Comparison of ENCODE assay signal across 10 mouse cellular contexts in the genomic region with DNA sequence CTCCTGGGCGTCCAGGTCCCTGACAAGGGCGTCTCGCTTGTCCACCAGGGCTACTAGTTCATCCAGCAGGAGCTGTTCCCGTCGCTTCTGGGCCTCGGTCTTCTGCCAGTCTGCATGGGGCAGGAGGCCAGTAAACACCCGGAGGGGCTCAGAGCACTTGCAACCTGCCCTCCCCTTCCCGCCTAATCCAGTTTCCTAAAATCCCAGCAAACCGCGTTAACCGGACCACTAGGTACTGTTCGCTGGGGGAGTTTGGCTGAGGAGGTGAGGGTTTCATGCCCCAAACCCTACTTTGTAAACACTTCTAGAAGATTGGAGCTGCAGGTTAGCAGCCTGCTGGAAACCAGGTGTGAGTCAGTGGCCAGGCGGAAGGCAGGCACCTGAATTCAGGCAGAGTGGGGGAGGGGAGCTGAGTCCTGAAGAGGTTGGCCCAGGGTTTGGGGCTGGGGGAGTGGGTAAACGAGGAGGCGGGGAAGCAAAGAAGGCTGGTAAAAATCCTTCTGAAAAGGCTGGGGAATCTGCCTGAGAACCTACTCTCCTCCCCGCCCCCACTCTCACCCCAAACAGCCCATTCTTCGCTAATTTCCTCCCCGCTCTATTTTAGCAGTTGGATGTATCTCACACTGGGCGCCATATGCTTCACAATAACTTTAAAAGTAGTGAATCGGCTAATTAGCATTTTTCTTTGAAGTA. TPM values are rescaled to one million over a fixed set of nuclear protein-coding genes. Genes with fewer than 3 reads are reported as not detected.
DNase-seq lines count a peak whose midpoint lies in the region; ATAC-seq and TF ChIP-seq lines count a peak whose summit lies in the region.
"Had no signal": no experiment of that assay in that cellular context is flagged by ENCODE, and none has a peak within 500 bp of the region (broad histone marks: within the 10 kb centered on the region; RNA-seq: fewer than 3 reads in every experiment).

No protein-coding gene starts in this region.

- 15% methylated on average over 20 of the region's 20 CpGs for WGBS in neural tube, embryonic 15.5 days
- under 1% methylated on average over 20 of the region's 20 CpGs for WGBS in hindbrain, embryonic 10.5 days
- 30% methylated on average over 20 of the region's 20 CpGs for WGBS in midbrain, postnatal 0 days
- 29% methylated on average over 20 of the region's 20 CpGs for WGBS in intestine, embryonic 15.5 days

- H3K4me3 ChIP-seq in neural tube, embryonic 15.5 days (replicated peaks) = no peak overlapping the region
- peak overlapping the region; percentile 44 for H3K4me3 ChIP-seq in hindbrain, embryonic 10.5 days
- no peak overlapping the region for H3K4me3 ChIP-seq in midbrain, postnatal 0 days (ENCODE audit: low read depth, low read length)
- no peak overlapping the region for H3K4me3 ChIP-seq in intestine, embryonic 15.5 days (replicated peaks)
- H3K4me3 ChIP-seq: megakaryocyte, embryonic 14.5 days had no signal

- 0 out of 2 replicates have a peak, but pooled peaks have one; percentile 35 for ATAC-seq in frontal cortex, adult (ENCODE audit: low TSS enrichment)
- no peak for ATAC-seq in neural tube, embryonic 15.5 days (ENCODE audit: low FRiP score)
- ATAC-seq in midbrain, postnatal 0 days (ENCODE audit: low FRiP score) = no peak
- no peak for ATAC-seq in intestine, embryonic 15.5 days

- peaks cover 80% of the 10 kb centered on the region for H3K27me3 ChIP-seq in neural tube, embryonic 15.5 days (replicated peaks)
- H3K27me3 ChIP-seq in hindbrain, embryonic 10.5 days (ENCODE audit: insufficient read depth, poor library complexity, severe bottlenecking) = peaks cover 97% of the 10 kb centered on the region
- peaks cover 40% of the 10 kb centered on the region for H3K27me3 ChIP-seq in midbrain, postnatal 0 days (ENCODE audit: insufficient read depth, low read length)
- H3K27me3 ChIP-seq in intestine, embryonic 15.5 days (replicated peaks) = peaks cover 50% of the 10 kb centered on the region

- H3K9ac ChIP-seq in neural tube, embryonic 15.5 days (replicated peaks) = no peak overlapping the region
- H3K9ac ChIP-seq in midbrain, postnatal 0 days (replicated peaks; ENCODE audit: low read length, poor library complexity, severe bottlenecking) = no peak overlapping the region
- H3K9ac ChIP-seq in intestine, embryonic 15.5 days = no peak overlapping the region

- 0 out of 2 replicates have a peak, but pooled peaks cover 4% of the 10 kb centered on the region for H3K4me1 ChIP-seq in neural tube, embryonic 15.5 days
- H3K4me1 ChIP-seq in hindbrain, embryonic 10.5 days (replicated peaks) = peaks cover 48% of the 10 kb centered on the region
- H3K4me1 ChIP-seq in midbrain, postnatal 0 days (ENCODE audit: insufficient read depth, low read length) = no peaks in the 10 kb centered on the region
- H3K4me1 ChIP-seq in intestine, embryonic 15.5 days (replicated peaks) = peaks cover 11% of the 10 kb centered on the region; the same call in 1 of the 2 replicates

- 0 out of 2 replicates have a peak, but pooled peaks cover 2% of the 10 kb centered on the region for H3K36me3 ChIP-seq in neural tube, embryonic 15.5 days
- no peaks in the 10 kb centered on the region for H3K36me3 ChIP-seq in hindbrain, embryonic 10.5 days
- H3K36me3 ChIP-seq in midbrain, postnatal 0 days (ENCODE audit: insufficient read depth, low read length) = no peaks in the 10 kb centered on the region
- H3K36me3 ChIP-seq in intestine, embryonic 15.5 days = no peaks in the 10 kb centered on the region

- no peak for DNase-seq in frontal cortex, postnatal 14 days (ENCODE audit: low spot score in 2 of 2)
- DNase-seq in neural tube, embryonic 10.5 days (ENCODE audit: extremely low spot score, low spot score) = peak; percentile 57
- peak; percentile 51 for DNase-seq in hindbrain, embryonic 10.5 days (ENCODE audit: low spot score)
- no peak for DNase-seq in midbrain, postnatal 0 days (ENCODE audit: low spot score)
- no peak for DNase-seq in gastrocnemius, postnatal 10 days
- DNase-seq: cerebellum, adult 11-12 months had no signal

- H3K27ac ChIP-seq in neural tube, embryonic 15.5 days (replicated peaks) = no peak overlapping the region
- peak overlapping the region; percentile 81 for H3K27ac ChIP-seq in hindbrain, embryonic 10.5 days
- H3K27ac ChIP-seq in midbrain, postnatal 0 days (ENCODE audit: low read depth, low read length) = peak overlapping the region; percentile 43; the same call in 1 of the 2 replicates
- no peak overlapping the region for H3K27ac ChIP-seq in intestine, embryonic 15.5 days

- H3K9me3 ChIP-seq in neural tube, embryonic 15.5 days (replicated peaks) = no peaks in the 10 kb centered on the region
- no peaks in the 10 kb centered on the region for H3K9me3 ChIP-seq in hindbrain, embryonic 10.5 days
- H3K9me3 ChIP-seq in midbrain, postnatal 0 days (ENCODE audit: low read length) = no peaks in the 10 kb centered on the region
- H3K9me3 ChIP-seq in intestine, embryonic 15.5 days = no peaks in the 10 kb centered on the region
- H3K9me3 ChIP-seq: megakaryocyte, embryonic 14.5 days had no signal

- no peak for TF ChIP-seq CTCF in midbrain, postnatal 0 days (IDR thresholded peaks at IDR 0.05)

- H3K4me2 ChIP-seq in neural tube, embryonic 15.5 days = no peak overlapping the region
- H3K4me2 ChIP-seq in midbrain, postnatal 0 days (ENCODE audit: low read depth, low read length, poor library complexity, severe bottlenecking) = peak overlapping the region; percentile 23
- H3K4me2 ChIP-seq in intestine, embryonic 15.5 days (replicated peaks) = no peak overlapping the region

RNA-seq across cellular contexts. Expression of a gene that starts 4.5 kb away (rescaled TPM):
- polyA plus RNA-seq in neural tube, embryonic 15.5 days (2015; fragmentation: Nextera tagmentation; extraction: Ambion mirVana) = not detected in 2 replicates
- polyA plus RNA-seq in hindbrain, embryonic 10.5 days (2016; fragmentation: Nextera tagmentation; extraction: Ambion mirVana) = 2.9 and 5.3 TPM in 2 replicates
- total RNA-seq in midbrain, postnatal 0 days (2014; rRNA removed) = 5.5 and 6.5 TPM in 2 replicates
- polyA plus RNA-seq in midbrain, postnatal 0 days (2015; fragmentation: Nextera tagmentation; extraction: Ambion mirVana) = 7.6 and 8.1 TPM in 2 replicates
- not detected in 2 replicates for polyA plus RNA-seq in intestine, embryonic 15.5 days (2015; fragmentation: Nextera tagmentation; extraction: Ambion mirVana)
- total RNA-seq in gastrocnemius, postnatal 10 days (2021) = not detected

Comparison
In these comparisons a context has a peak if more than half of its experiments do, and no peak if none do; other contexts are left out.
1. DNase-seq: peak in neural tube, embryonic 10.5 days (single experiment) and hindbrain, embryonic 10.5 days (single experiment); none in frontal cortex, postnatal 14 days (0 of 2), midbrain, postnatal 0 days (single experiment) and gastrocnemius, postnatal 10 days (single experiment).
2. H3K27ac ChIP-seq: peak in hindbrain, embryonic 10.5 days (single experiment) and midbrain, postnatal 0 days (single experiment); none in neural tube, embryonic 15.5 days (single experiment) and intestine, embryonic 15.5 days (single experiment).